Mouse (Mus musculus) liver, embryonic 14.5 days (tissue): ENCODE results near the gene Anxa11. TPM values are rescaled to one million over a fixed set of nuclear protein-coding genes. Genes with fewer than 3 reads are reported as not detected.

Experiments used
- ATAC-seq: fragments of 200-750 bp; cut with Nextera tagmentation; 2 replicates; pipeline ENCODE4 v1.8.0; 2017; ENCODE audit warnings: moderate number of reproducible peaks, mild to moderate bottlenecking, moderate library complexity; ENCODE audit not compliant: insufficient read depth
- DNase-seq, 3 experiments: peaks; one replicate each; pipeline ENCODE4 v3.0.0-alpha.2; 2012 to 2013; ENCODE audit warnings: low read depth in 3 of 3, low spot score in 3 of 3
- H3K27ac ChIP-seq: fragments of 300-500 bp; sonication (generic); 2 replicates; pipeline ENCODE4 v1.5.1; 2014; ENCODE audit warnings: moderate library complexity, mild to moderate bottlenecking, control low read depth, inconsistent platforms
- H3K27me3 ChIP-seq: fragments of 300-500 bp; sonication (generic); 2 replicates; pipeline ENCODE4 v1.6.1; 2014; ENCODE audit warnings: mild to moderate bottlenecking, low read length, moderate library complexity; ENCODE audit not compliant: control insufficient read depth, insufficient read depth
- H3K36me3 ChIP-seq: fragments of 300-500 bp; sonication (generic); replicated peaks from 2 replicates; pipeline ENCODE4 v1.6.1; 2014; ENCODE audit warnings: low read depth; ENCODE audit not compliant: control insufficient read depth, insufficient read depth
- H3K4me1 ChIP-seq, 2 experiments: fragments of 200-500 bp in 1 of 2; fragments of 300-500 bp in 1 of 2; sonication (generic) in 1 of 2; replicated peaks; 2 replicates each; pipeline ENCODE4 v1.6.1; 2012 to 2014; ENCODE audit warnings: antibody characterized with exemption in 1 of 2, inconsistent platforms in 1 of 2, low read length in 1 of 2; ENCODE audit not compliant: control insufficient read depth in 2 of 2, insufficient read depth in 2 of 2
- H3K4me2 ChIP-seq: fragments of 300-500 bp; sonication (generic); 2 replicates; pipeline ENCODE4 v1.6.1; 2014; ENCODE audit warnings: low read depth, mild to moderate bottlenecking, control low read depth, moderate library complexity
- H3K4me3 ChIP-seq, 2 experiments: fragments of 200-500 bp in 1 of 2; fragments of 300-500 bp in 1 of 2; sonication (generic) in 1 of 2; 2 replicates each; pipeline ENCODE4 v1.5.1; 2012 to 2014; ENCODE audit warnings: low read depth in 2 of 2, low read length in 2 of 2, mild to moderate bottlenecking in 2 of 2, control low read depth in 1 of 2, inconsistent platforms in 1 of 2, moderate library complexity in 1 of 2; ENCODE audit not compliant: insufficient read depth in 1 of 2
- H3K9ac ChIP-seq: fragments of 300-500 bp; sonication (generic); replicated peaks from 2 replicates; pipeline ENCODE4 v1.6.1; 2014; ENCODE audit warnings: mild to moderate bottlenecking, control low read depth, moderate library complexity
- H3K9me3 ChIP-seq: fragments of 300-500 bp; sonication (generic); 2 replicates; pipeline ENCODE4 v1.6.1; 2016; ENCODE audit warnings: low read length, mixed read lengths; ENCODE audit not compliant: control insufficient read depth
- CTCF ChIP-seq: IDR thresholded peaks from 2 replicates; pipeline ENCODE4 v1.5.1; 2016; ENCODE audit warnings: antibody characterized with exemption, low read depth, control low read depth
- EP300 ChIP-seq: IDR thresholded peaks from 2 replicates; pipeline ENCODE4 v1.6.1; 2016; ENCODE audit warnings: antibody characterized with exemption, low read depth
- WGBS: fragments of 180-500 bp; shearing (Covaris S2); extraction: QIAGEN DNeasy Blood & Tissue Kit; methylation state at CpG from one replicate; pipeline ENCODE4 v1.1.7; 2014; ENCODE audit not compliant: insufficient replicate concordance; 5-methylcytosine and 5-hydroxymethylcytosine counted together
- polyA plus RNA-seq, 2 experiments: library from polyadenylated mRNA; depleted of rRNA in 1 of 2; stranded (reverse) in 1 of 2; unstranded in 1 of 2; fragments of >200 nt; fragmentation: Nextera tagmentation in 1 of 2; extraction: Ambion mirVana in 1 of 2; gene quantifications; 2 replicates each; pipeline versions ENCODE4 v1.2.1 to v1.2.3; 2012 to 2014

Gene Anxa11
- polyA plus RNA-seq, 2 experiments = 4.9 to 7.2 TPM

GRCm38 (mm10) chr14:25857168-25857621, 15.2 kb downstream of the Anxa11 start:
- H3K9ac ChIP-seq = no peak overlapping the region
- TF ChIP-seq EP300 (no peak), CTCF (no peak)
- no peaks in the 10 kb centered on the region for H3K27me3 ChIP-seq
- H3K4me2 ChIP-seq = peak overlapping the region; percentile 3; the same call in 1 of the 2 replicates
- no peak for DNase-seq
- ATAC-seq = peak; percentile 19; the same call in 1 of the 2 replicates
- no peaks in the 10 kb centered on the region for H3K36me3 ChIP-seq
- peaks cover 15 to 31% of the 10 kb centered on the region in 2 experiments for H3K4me1 ChIP-seq
- no peak overlapping the region for H3K4me3 ChIP-seq
- H3K9me3 ChIP-seq = no peaks in the 10 kb centered on the region
- 5% methylated on average over 3 of the region's 3 CpGs for WGBS
- H3K27ac ChIP-seq = no peak overlapping the region

GRCm38 (mm10) chr14:25857940-25858339, 16.0 kb downstream of the Anxa11 start:
- Histone ChIP-seq H3K36me3 (no peaks in the 10 kb centered on the region), H3K9me3 (no peaks in the 10 kb centered on the region), H3K9ac (no peak overlapping the region), H3K4me3 (no peak overlapping the region), H3K27me3 (no peaks in the 10 kb centered on the region), H3K27ac (no peak overlapping the region), H3K4me1 (peaks cover 15 to 31% of the 10 kb centered on the region in 2 experiments), H3K4me2 (no peak overlapping the region)
- ATAC-seq (no peak), DNase-seq (no peak)
- TF ChIP-seq CTCF (no peak), EP300 (no peak)
- WGBS = 20% methylated on average over 8 of the region's 8 CpGs

DNA sequence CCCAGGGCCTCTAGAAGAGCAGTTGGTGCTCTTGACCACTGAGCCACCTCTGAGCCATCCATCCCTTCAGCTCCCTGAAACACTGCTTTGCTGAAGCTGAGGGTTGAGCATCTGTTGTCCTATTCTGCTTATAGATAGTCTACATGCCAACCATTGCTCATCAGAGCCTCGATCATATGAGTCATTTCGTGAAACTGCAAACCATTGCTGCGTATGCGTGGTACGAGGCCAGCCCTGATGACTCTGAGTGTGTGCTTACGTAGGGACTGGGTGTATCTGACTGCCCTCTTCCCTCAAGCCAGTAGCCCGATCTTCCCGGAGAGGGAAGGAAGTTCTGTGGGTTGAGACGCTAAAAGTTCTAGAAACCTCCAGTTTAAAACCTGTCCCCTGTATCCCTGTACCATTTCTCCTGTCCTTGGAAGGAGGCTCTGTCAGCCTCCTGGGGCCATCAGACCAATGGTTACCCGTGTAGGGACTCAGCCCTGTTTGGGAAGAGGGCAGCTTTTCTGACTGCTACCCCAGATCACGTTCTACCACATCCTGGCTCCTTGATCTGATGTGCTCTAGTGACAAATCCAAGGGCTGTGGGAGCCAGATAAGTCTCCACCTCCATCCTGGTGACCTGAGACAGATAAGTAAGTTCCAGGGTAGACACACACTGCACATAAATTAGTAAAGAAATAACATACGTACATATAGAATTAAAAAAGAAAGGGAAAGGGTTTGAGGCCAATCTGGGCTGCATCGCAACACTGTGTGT, 20.0 kb downstream of the Anxa11 start:
- ATAC-seq = peak; percentile 78
- H3K36me3 ChIP-seq = no peaks in the 10 kb centered on the region
- H3K4me2 ChIP-seq = peak overlapping the region; percentile 11; the same call in 1 of the 2 replicates
- peak in 1 of 3 experiments; percentile 34 for DNase-seq
- peaks cover 12 to 19% of the 10 kb centered on the region in 2 experiments for H3K4me1 ChIP-seq
- TF ChIP-seq EP300 = peak; percentile 72
- TF ChIP-seq CTCF = no peak
- H3K27ac ChIP-seq = no peak overlapping the region
- H3K4me3 ChIP-seq = no peak overlapping the region
- no peak overlapping the region for H3K9ac ChIP-seq
- WGBS = 27% methylated on average over 13 of the region's 13 CpGs
- no peaks in the 10 kb centered on the region for H3K27me3 ChIP-seq
- no peaks in the 10 kb centered on the region for H3K9me3 ChIP-seq

- WGBS = 76% methylated on average over 2 of the region's 2 CpGs
- H3K4me3 ChIP-seq = no peak overlapping the region
- DNase-seq (no peak), ATAC-seq (no peak)
- no peaks in the 10 kb centered on the region for H3K27me3 ChIP-seq
- TF ChIP-seq EP300 (no peak), CTCF (no peak)
- no peaks in the 10 kb centered on the region for H3K9me3 ChIP-seq
- H3K36me3 ChIP-seq = no peaks in the 10 kb centered on the region
- H3K4me2 ChIP-seq = no peak overlapping the region
- no peak overlapping the region for H3K27ac ChIP-seq
- H3K9ac ChIP-seq = no peak overlapping the region
- H3K4me1 ChIP-seq = peaks cover 3 to 8% of the 10 kb centered on the region in 2 experiments; a peak in 3 of 4 replicates
Observed at GRCm38 (mm10) chr14:25863721-25864120, 21.8 kb downstream of the Anxa11 start.

GRCm38 (mm10) chr14:25865251-25865650, 23.3 kb downstream of the Anxa11 start:
- Histone ChIP-seq H3K4me1 (peaks cover 3 to 11% of the 10 kb centered on the region in 2 experiments; a peak in 3 of 4 replicates), H3K4me2 (no peak overlapping the region), H3K9me3 (no peaks in the 10 kb centered on the region), H3K36me3 (no peaks in the 10 kb centered on the region), H3K4me3 (no peak overlapping the region), H3K27me3 (no peaks in the 10 kb centered on the region), H3K27ac (no peak overlapping the region), H3K9ac (no peak overlapping the region)
- DNase-seq = no peak
- no peak for TF ChIP-seq EP300
- no peak for TF ChIP-seq CTCF
- WGBS = 58% methylated on average over 5 of the region's 5 CpGs
- no peak for ATAC-seq
